Mouse (Mus musculus) heart, embryonic 16.5 days (tissue): ENCODE data around the gene Gli2. TPM values are rescaled to one million over a fixed set of nuclear protein-coding genes. Genes with fewer than 3 reads are reported as not detected.

Experiments used
- ATAC-seq: fragments of 200-750 bp; cut with Nextera tagmentation; replicated peaks from 2 replicates; pipeline ENCODE4 v1.8.0; 2017; ENCODE audit warnings: moderate number of reproducible peaks; ENCODE audit not compliant: insufficient read depth, low FRiP score; ENCODE audit errors: extremely low read depth
- H3K27ac ChIP-seq: fragments of 300-500 bp; sonication (generic); 2 replicates; pipeline ENCODE4 v1.5.1; 2014; ENCODE audit warnings: mild to moderate bottlenecking, low read length, control low read depth, moderate library complexity
- H3K27me3 ChIP-seq: fragments of 300-500 bp; sonication (generic); 2 replicates; pipeline ENCODE4 v1.6.1; 2014; ENCODE audit warnings: low read length, mixed read lengths; ENCODE audit not compliant: control insufficient read depth, insufficient read depth
- H3K36me3 ChIP-seq: fragments of 300-500 bp; sonication (generic); 2 replicates; pipeline ENCODE4 v1.6.1; 2014; ENCODE audit not compliant: control insufficient read depth, insufficient read depth
- H3K4me1 ChIP-seq: fragments of 300-500 bp; sonication (generic); 2 replicates; pipeline ENCODE4 v1.6.1; 2014; ENCODE audit warnings: low read length, mixed read lengths; ENCODE audit not compliant: control insufficient read depth, insufficient read depth
- H3K4me2 ChIP-seq: fragments of 300-500 bp; sonication (generic); 2 replicates; pipeline ENCODE4 v1.6.1; 2014; ENCODE audit warnings: low read depth, mild to moderate bottlenecking, control low read depth, low read length
- H3K4me3 ChIP-seq: fragments of 300-500 bp; sonication (generic); 2 replicates; pipeline ENCODE4 v1.5.1; 2014; ENCODE audit warnings: mild to moderate bottlenecking, control low read depth, low read length
- H3K9ac ChIP-seq: fragments of 300-500 bp; sonication (generic); 2 replicates; pipeline ENCODE4 v1.6.1; 2014; ENCODE audit warnings: low read length, control low read depth
- H3K9me3 ChIP-seq: fragments of 300-500 bp; sonication (generic); replicated peaks from 2 replicates; pipeline ENCODE4 v1.6.1; 2016; ENCODE audit warnings: low read length; ENCODE audit not compliant: control insufficient read depth
- WGBS: fragments of 180-500 bp; shearing (Covaris S2); extraction: QIAGEN DNeasy Blood & Tissue Kit; methylation state at CpG from one replicate; pipeline ENCODE4 v1.1.7; 2014; 5-methylcytosine and 5-hydroxymethylcytosine counted together
- polyA plus RNA-seq: library from polyadenylated mRNA; unstranded; fragments of >200 nt; fragmentation: Nextera tagmentation; extraction: Ambion mirVana; gene quantifications from 2 replicates; pipeline ENCODE4 v1.2.1, GENCODE M21; 2015

The Gli2 gene
- polyA plus RNA-seq, 1 experiment from 2014 or later: 3.1 TPM

GRCm38 (mm10) chr1:118910693-118911426 is 142.6 kb downstream of the Gli2 start:
- Histone ChIP-seq H3K36me3 (no peaks in the 10 kb centered on the region), H3K4me2 (no peak overlapping the region), H3K9me3 (no peaks in the 10 kb centered on the region), H3K27ac (no peak overlapping the region), H3K9ac (no peak overlapping the region), H3K27me3 (no peaks in the 10 kb centered on the region), H3K4me1 (no peaks in the 10 kb centered on the region), H3K4me3 (no peak overlapping the region)
- ATAC-seq: no peak
- WGBS: 58% methylated on average over 13 of the region's 13 CpGs

DNA sequence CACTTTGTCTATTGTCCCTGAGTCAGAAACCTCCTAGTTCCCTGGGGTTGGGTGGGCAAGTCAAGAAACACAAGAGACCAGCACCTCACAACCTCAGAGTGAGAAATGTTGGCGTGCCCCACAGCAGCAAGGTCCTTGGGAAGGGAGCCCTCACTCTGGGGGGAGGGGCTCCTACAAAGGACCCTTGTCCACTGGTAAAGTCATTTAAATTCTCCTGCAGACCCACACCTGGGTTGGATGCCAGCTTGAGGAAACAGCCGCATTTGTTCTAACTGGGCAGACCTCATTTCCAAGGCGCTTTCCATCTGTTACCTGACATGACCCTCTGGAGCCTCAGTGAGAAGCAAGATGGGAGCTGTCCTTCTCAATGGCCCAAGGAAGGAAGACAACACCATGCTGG is 144.4 kb downstream of the Gli2 start:
- Histone ChIP-seq H3K4me3 (no peak overlapping the region), H3K4me1 (peaks cover 8% of the 10 kb centered on the region), H3K9ac (no peak overlapping the region), H3K36me3 (no peaks in the 10 kb centered on the region), H3K27ac (no peak overlapping the region), H3K27me3 (no peaks in the 10 kb centered on the region), H3K4me2 (no peak overlapping the region), H3K9me3 (no peaks in the 10 kb centered on the region)
- no peak for ATAC-seq
- 91% methylated on average over 3 of the region's 3 CpGs for WGBS

- no peaks in the 10 kb centered on the region for H3K9me3 ChIP-seq
- no peaks in the 10 kb centered on the region for H3K27me3 ChIP-seq
- H3K4me3 ChIP-seq: no peak overlapping the region
- no peak for ATAC-seq
- H3K27ac ChIP-seq: no peak overlapping the region
- no peak overlapping the region for H3K9ac ChIP-seq
- H3K36me3 ChIP-seq: no peaks in the 10 kb centered on the region
- 58% methylated on average over 9 of the region's 9 CpGs for WGBS
- no peak overlapping the region for H3K4me2 ChIP-seq
- peaks cover 8% of the 10 kb centered on the region for H3K4me1 ChIP-seq
Observed at GRCm38 (mm10) chr1:118907574-118907973, 145.8 kb downstream of the Gli2 start.

DNA sequence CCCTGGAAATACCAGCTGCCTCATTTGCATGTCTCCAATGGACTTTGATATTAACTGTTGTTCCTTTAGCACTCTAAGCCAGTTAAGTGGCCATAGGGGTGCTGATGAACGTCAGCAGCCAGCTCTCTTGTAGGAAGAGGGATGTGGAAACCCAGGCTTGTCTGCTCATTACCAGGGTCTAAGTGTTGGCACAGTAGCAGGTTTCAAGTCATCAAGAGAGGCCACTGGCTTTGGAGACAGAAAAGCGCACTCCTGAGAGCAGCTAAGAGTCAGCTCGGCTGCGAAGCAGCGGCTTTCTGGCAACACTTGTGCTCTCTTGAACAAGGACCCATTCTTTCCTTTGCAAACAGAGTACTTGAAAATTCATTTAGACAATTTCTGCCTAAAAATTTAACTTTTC is 148.1 kb downstream of the Gli2 start:
- H3K27ac ChIP-seq: no peak overlapping the region
- H3K9ac ChIP-seq: no peak overlapping the region
- 52% methylated on average over 5 of the region's 5 CpGs for WGBS
- H3K36me3 ChIP-seq: no peaks in the 10 kb centered on the region
- H3K4me2 ChIP-seq: no peak overlapping the region
- no peaks in the 10 kb centered on the region for H3K27me3 ChIP-seq
- peaks cover 12% of the 10 kb centered on the region for H3K4me1 ChIP-seq
- no peaks in the 10 kb centered on the region for H3K9me3 ChIP-seq
- no peak for ATAC-seq
- H3K4me3 ChIP-seq: no peak overlapping the region

DNA sequence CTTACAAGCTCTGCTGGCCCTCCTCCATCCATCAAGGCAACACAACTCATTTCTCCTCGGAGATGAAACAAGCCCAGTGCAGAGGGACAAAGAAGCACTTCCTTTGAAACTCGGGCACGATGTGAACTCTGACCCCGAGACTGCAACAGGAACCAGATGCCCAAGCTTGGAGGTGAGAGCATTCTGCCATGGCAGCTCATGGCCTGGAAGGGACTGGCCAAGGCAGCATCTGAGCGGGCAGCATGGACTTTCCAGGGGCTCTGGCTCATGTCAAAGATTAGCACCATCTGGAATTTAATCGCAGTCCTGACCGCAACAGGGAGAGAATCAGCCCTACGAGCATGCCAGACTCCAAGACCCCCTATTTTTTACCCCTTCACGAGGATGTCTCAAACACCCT is 148.5 kb downstream of the Gli2 start:
- 29% methylated on average over 9 of the region's 9 CpGs for WGBS
- ATAC-seq: no peak
- H3K27me3 ChIP-seq: no peaks in the 10 kb centered on the region

GRCm38 (mm10) chr1:118904431-118904830 is 149.0 kb downstream of the Gli2 start:
- H3K9ac ChIP-seq: no peak overlapping the region

More for the DNA sequence above, 148.5 kb downstream of the Gli2 start:
- no peak overlapping the region for H3K9ac ChIP-seq
- no peaks in the 10 kb centered on the region for H3K9me3 ChIP-seq
- no peak overlapping the region for H3K4me3 ChIP-seq
- H3K4me2 ChIP-seq: no peak overlapping the region
- H3K4me1 ChIP-seq: peaks cover 12% of the 10 kb centered on the region
- H3K36me3 ChIP-seq: no peaks in the 10 kb centered on the region
- H3K27ac ChIP-seq: no peak overlapping the region

GRCm38 (mm10) chr1:118903742-118904141 is 149.7 kb downstream of the Gli2 start:
- Histone ChIP-seq H3K27ac (no peak overlapping the region), H3K9me3 (no peaks in the 10 kb centered on the region), H3K27me3 (no peaks in the 10 kb centered on the region), H3K4me3 (no peak overlapping the region), H3K4me1 (peaks cover 12% of the 10 kb centered on the region), H3K9ac (no peak overlapping the region), H3K4me2 (no peak overlapping the region), H3K36me3 (no peaks in the 10 kb centered on the region)
- WGBS: 86% methylated on average over 3 of the region's 3 CpGs
- ATAC-seq: no peak

More at GRCm38 (mm10) chr1:118904431-118904830, 149.0 kb downstream of the Gli2 start:
- H3K4me1 ChIP-seq: peaks cover 12% of the 10 kb centered on the region
- no peaks in the 10 kb centered on the region for H3K36me3 ChIP-seq
- no peak for ATAC-seq
- no peak overlapping the region for H3K4me2 ChIP-seq
- no peaks in the 10 kb centered on the region for H3K9me3 ChIP-seq
- H3K4me3 ChIP-seq: no peak overlapping the region
- WGBS: 75% methylated on average over 3 of the region's 3 CpGs
- no peak overlapping the region for H3K27ac ChIP-seq
- no peaks in the 10 kb centered on the region for H3K27me3 ChIP-seq

DNA sequence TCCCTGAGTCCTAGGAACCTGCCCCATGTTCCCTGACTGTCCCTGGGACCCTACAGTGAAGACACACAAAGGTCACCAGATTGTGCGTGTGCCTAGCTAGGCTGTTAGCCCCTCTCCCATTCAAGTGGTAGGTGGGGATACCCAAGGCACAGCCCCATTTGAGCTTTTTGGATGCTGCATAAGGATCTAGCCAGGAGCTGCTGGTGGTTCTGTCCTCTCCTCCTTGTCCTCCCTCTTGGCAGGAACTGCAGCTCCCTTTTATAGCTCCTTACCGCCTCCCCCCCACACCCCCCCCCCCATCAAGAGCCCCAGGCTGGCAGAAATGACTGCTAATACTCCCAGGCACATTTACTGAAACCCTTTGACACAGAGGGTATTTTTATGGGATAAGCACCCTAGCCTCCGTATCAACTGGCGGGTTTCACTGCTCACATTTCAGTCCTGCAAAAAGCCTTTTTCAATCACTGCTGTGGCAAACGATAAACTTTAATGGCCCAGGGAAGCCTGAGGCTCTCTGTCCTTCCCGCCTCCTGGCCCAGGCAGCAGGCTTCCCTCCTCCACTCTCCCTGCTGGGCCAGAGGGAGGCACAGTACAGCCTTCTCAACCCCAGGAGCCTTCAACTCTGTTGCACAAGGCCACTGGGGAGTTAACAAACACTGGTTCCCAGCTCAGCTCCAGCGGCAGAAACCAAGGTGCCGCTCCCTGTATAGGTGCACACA is 151.4 kb downstream of the Gli2 start:
- no peak overlapping the region for H3K9ac ChIP-seq
- no peaks in the 10 kb centered on the region for H3K9me3 ChIP-seq
- H3K27me3 ChIP-seq: no peaks in the 10 kb centered on the region
- no peaks in the 10 kb centered on the region for H3K36me3 ChIP-seq
- H3K4me2 ChIP-seq: no peak overlapping the region
- no peak overlapping the region for H3K4me3 ChIP-seq
- peaks cover 12% of the 10 kb centered on the region for H3K4me1 ChIP-seq
- no peak for ATAC-seq
- H3K27ac ChIP-seq: no peak overlapping the region
- 57% methylated on average over 7 of the region's 8 CpGs for WGBS

DNA sequence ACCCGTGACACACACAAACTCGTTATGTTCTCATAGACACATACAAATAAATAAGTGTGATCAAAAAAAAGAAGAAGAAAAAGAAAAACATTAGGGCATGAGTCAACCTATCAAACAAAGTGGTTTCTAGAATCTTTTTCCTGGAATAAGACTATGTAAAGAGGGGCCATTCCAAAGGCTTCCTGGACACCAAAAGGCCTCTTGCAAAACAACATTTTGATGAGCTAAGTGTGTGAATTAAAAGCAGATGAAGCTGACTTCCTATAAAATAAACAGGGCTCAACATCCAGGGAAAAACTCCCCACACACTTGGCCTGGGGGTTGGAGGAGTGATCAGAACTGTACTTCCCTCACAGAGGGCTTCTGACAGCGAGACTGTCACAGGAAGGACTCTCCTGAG is 155.1 kb downstream of the Gli2 start:
- H3K27ac ChIP-seq: no peak overlapping the region
- no peak overlapping the region for H3K4me2 ChIP-seq
- peaks cover 6% of the 10 kb centered on the region; the same call in 1 of the 2 replicates for H3K4me1 ChIP-seq
- H3K4me3 ChIP-seq: no peak overlapping the region
- H3K9me3 ChIP-seq: no peaks in the 10 kb centered on the region
- no peaks in the 10 kb centered on the region for H3K36me3 ChIP-seq
- ATAC-seq: no peak
- WGBS: 86% methylated on average over 3 of the region's 3 CpGs
- H3K9ac ChIP-seq: no peak overlapping the region
- no peaks in the 10 kb centered on the region; the same call in 1 of the 2 replicates for H3K27me3 ChIP-seq
